Mouse (Mus musculus): ENCODE measurements around the gene Zfp229. TPM values are rescaled to one million over a fixed set of nuclear protein-coding genes. Genes with fewer than 3 reads are reported as not detected.

The Zfp229 gene
- 1.5 TPM in 2 replicates for polyA plus RNA-seq (2012; rRNA removed; ENCODE audit: low replicate concordance)

DNA sequence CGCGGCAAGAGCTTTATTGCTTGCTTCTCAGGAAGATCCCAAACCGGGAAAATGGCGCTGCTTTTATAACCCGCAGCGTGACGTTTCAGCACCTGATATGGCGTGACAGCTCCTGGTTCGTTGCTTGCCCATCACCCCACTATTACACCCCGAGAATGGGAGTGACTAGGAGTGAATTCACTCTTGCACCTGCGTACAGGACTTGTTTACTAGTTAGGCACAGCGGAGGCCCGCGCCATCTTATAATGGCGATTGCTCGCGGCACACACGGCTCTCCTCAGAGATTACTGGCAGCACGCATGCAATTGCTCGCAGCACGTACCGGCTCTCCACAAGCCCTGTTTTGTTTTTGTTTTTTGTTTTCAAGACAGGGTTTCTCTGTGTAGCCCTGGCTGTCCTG, at the start of gene Zfp229:
Gene Zfp229, plus strand, starts transcription at position 301 of the 400 bp plus-strand sequence.

DNA sequence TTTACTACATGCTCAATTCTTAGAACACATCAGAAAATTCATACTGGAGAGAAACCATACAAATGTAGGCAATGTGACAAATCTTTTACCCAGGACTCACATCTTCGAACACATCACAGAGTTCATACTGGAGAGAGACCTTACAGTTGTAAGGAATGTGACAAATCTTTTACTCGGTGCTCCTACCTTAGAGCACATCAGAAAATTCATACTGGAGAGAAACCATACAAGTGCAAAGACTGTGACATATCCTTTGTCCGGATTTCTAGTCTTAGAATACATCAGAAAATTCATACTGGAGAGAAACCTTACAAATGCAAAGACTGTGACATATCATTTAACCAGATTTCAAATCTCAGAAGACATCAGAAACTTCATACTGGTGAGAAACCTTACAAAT, 39.0 kb upstream of the Zfp229 start, which contains the start of gene Gm10226:
Gene Gm10226, plus strand, starts transcription at position 301 of the 400 bp plus-strand sequence.

DNA sequence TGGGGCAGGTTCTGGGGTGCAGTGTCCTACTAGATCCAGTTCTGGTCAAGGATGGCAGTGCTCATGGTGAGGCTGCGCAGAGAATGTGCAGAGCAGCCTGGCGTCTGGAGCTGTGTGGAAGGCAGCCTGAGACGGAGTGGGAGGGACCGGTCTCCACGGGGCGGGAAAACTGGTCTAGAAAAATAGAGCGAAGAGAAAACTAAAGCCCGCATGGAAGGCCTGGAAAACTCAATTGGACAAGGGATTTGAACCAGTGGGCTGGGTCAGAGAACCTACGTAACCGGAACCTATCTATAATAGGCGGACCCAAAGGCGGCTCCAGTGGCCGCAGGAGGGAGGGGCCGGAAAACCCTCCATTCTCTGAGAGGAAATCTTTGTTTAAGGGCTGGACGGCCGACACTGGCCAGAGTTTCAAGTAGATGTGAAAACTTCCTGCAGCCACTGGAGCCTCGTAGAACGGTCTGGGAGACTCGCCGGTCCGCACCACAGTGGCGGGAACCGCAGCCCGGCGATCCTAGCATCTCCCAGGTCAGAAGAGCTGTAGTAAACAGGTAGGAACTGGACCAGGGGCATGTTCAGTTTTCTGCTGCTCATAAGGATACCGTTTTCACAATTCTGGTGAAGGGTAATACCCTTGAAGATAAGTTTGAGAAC, 23.1 kb upstream of the Zfp229 start, which contains the start of gene Zfp760:
Gene Zfp760, plus strand, starts transcription at position 399 of the 654 bp plus-strand sequence.

Other genes starting within 250 kb of the Zfp229 start
- 1.5 and 2.2 TPM in 2 replicates for gene Zfp53, start 241.8 kb upstream of the Zfp229 start, polyA plus RNA-seq (2012; rRNA removed; ENCODE audit: low replicate concordance)
- gene Zfp52, start 195.3 kb upstream of the Zfp229 start, polyA plus RNA-seq (2012; rRNA removed; ENCODE audit: low replicate concordance), result 0.14 and 0.76 TPM in 2 replicates
- 0.68 and 2.1 TPM in 2 replicates for gene Zfp948, start 163.8 kb upstream of the Zfp229 start, polyA plus RNA-seq (2012; rRNA removed; ENCODE audit: low replicate concordance)
- 0.50 and 0.95 TPM in 2 replicates for gene Zfp983, start 80.2 kb upstream of the Zfp229 start, polyA plus RNA-seq (2012; rRNA removed; ENCODE audit: low replicate concordance)
- not detected in 2 replicates for gene Gm10226, start 38.9 kb upstream of the Zfp229 start, polyA plus RNA-seq (2012; rRNA removed; ENCODE audit: low replicate concordance)
- 0.59 and 1.9 TPM in 2 replicates for gene Zfp760, start 23.1 kb upstream of the Zfp229 start, polyA plus RNA-seq (2012; rRNA removed; ENCODE audit: low replicate concordance)
- gene Zfp820, start 115.0 kb downstream of the Zfp229 start, polyA plus RNA-seq (2012; rRNA removed; ENCODE audit: low replicate concordance), result 0.07 and 0.17 TPM in 2 replicates
- gene Zfp995, start 179.1 kb downstream of the Zfp229 start, polyA plus RNA-seq (2012; rRNA removed; ENCODE audit: low replicate concordance), result 0.33 and 1.3 TPM in 2 replicates
- 1.4 and 2.4 TPM in 2 replicates for gene Zfp942, start 231.7 kb downstream of the Zfp229 start, polyA plus RNA-seq (2012; rRNA removed; ENCODE audit: low replicate concordance)
- gene Zfp943, start 231.8 kb downstream of the Zfp229 start, polyA plus RNA-seq (2012; rRNA removed; ENCODE audit: low replicate concordance), result 4.3 and 6.3 TPM in 2 replicates